Mouse (Mus musculus) 416B (cell line): Measurements from ENCODE around the gene Cdh13.

Experiments used
- DNase-seq: peaks from one replicate; pipeline ENCODE4 v3.0.0; 2011; ENCODE audit warnings: low read depth

Cdh13 gene

GRCm38 (mm10) chr8:118569366-118569765 is 285.8 kb downstream of the Cdh13 start:
- DNase-seq: no peak

GRCm38 (mm10) chr8:118581256-118581655 is 297.7 kb downstream of the Cdh13 start:
- no peak for DNase-seq

GRCm38 (mm10) chr8:118582185-118582584 is 298.7 kb downstream of the Cdh13 start:
- DNase-seq: no peak

DNA sequence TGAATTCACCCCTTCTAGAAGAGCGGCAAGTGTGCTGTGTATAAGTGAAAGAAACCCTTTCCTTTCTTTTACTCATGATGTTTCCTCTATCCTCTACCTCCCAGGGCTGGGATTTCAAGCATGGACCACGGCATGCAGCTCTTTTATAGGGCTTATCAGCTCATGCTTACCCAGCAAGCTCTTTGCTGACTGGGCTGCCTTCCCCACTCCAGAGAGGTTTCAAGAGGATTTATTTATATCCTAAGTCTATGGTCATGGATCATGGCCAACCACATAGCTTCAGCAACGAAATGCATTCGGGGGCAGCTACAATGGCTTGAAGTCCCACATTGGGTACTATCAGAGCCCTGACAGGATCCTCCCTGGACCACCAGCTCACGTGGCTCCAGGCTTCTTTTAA is 304.4 kb downstream of the Cdh13 start:
- no peak for DNase-seq

GRCm38 (mm10) chr8:118596816-118597215 is 313.3 kb downstream of the Cdh13 start:
- no peak for DNase-seq

GRCm38 (mm10) chr8:118601376-118601775 is 317.8 kb downstream of the Cdh13 start:
- DNase-seq: no peak

DNA sequence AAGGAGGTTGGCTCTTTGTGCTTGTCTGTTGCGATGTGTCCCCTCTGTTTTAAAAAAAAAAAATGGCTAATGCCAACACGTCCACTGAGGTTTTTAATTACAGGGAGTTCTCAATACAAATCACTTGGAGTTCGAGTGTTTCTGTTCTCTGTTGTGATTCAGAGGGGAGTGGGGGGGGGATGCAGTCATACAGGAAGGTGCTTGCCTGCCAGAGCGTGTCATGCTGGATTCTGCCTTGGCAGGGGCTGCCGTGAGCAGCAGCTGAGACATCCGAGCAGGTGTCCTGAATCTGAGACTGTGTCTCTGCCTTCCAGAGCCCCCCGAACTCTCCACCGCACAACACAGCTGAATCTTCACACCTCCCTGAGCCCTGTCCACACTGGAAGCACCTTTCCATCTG is 318.5 kb downstream of the Cdh13 start:
- DNase-seq: no peak

- DNase-seq: no peak
These were observed 328.0 kb downstream of the Cdh13 start for GRCm38 (mm10) chr8:118611551-118611950.

DNA sequence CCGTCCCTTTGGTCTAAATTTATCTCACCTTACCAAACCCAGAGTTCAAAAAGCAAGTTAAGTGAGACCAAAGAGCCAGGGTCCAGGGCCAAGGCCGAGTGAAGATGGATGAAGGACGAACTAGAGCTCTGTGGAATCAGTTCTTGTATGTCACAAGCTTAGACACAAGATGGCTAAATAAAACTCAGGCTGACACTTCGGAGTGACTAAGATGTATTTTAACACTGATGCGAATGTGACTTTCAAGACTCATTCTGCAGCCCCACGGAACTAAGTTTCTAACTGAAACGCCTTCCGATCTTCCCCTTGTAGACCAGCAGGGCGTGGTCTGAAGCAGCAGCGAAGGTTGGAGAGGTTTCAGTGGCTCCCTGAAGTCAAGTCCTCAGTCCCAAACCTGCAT is 334.7 kb downstream of the Cdh13 start:
- DNase-seq: no peak

- DNase-seq: no peak
These were observed 342.9 kb downstream of the Cdh13 start for GRCm38 (mm10) chr8:118626425-118626824.

DNA sequence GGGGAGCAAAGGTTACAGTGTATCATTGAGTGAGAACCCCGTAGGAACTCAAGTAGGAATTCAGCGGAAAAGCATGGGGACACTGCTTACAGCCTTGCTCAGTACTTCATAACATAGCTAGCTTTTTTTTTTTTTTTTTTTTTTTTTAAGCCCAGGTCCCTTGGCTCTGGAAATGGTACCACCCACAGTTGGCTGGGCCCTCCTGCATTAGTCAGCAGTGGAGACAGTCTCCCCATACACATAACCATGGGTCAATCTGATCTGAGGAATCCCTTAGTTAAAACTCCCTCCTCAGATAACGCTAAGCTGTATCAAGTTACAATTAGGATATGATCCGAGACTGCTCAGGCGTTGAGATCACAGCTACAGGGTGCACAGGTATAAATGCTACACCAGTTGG is 344.2 kb downstream of the Cdh13 start:
- no peak for DNase-seq

DNA sequence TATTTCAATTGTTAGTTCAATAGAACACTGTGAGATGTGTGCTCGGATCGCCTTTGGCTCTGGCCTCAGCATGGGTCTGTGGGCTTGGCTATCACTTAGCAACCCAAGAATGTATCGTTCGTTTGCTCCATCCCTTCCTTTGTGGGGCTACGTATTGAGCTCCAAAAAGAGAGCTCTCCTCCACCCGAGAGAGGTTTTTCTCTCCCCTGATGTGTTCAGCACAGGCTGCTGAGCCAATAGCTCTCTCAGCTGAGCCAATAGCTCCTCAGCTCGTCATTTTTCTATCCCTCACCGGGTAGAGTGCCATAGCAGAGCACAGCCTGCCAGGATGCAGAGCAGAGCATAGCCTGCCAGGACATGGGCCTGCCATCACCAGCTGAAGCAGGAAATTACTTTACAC is 345.2 kb downstream of the Cdh13 start:
- DNase-seq: no peak

- no peak for DNase-seq
These were observed 351.9 kb downstream of the Cdh13 start for GRCm38 (mm10) chr8:118635296-118636060.

DNA sequence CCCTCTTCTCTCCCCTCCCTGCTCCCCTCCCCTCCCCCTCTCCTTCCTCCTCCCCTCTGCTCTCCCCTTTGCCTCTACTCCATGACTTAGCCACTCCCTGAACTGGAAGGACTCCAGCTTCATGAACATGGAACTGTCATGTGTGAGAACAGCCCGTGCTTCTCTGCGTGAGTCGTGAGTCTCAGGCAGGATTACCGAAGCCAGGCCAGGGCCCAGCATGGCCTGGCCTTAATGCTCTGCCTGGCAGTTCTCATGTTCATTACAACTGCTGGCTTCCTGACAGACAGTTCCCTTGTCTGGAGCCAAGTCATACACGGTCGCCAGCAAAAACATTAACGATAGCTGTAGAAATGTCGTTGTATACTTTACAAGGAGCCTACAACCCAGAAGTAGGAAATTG is 356.1 kb downstream of the Cdh13 start:
- no peak for DNase-seq

GRCm38 (mm10) chr8:118641799-118642198 is 358.3 kb downstream of the Cdh13 start:
- DNase-seq: no peak

- no peak for DNase-seq
These were observed 365.4 kb downstream of the Cdh13 start for GRCm38 (mm10) chr8:118648801-118649537.

DNA sequence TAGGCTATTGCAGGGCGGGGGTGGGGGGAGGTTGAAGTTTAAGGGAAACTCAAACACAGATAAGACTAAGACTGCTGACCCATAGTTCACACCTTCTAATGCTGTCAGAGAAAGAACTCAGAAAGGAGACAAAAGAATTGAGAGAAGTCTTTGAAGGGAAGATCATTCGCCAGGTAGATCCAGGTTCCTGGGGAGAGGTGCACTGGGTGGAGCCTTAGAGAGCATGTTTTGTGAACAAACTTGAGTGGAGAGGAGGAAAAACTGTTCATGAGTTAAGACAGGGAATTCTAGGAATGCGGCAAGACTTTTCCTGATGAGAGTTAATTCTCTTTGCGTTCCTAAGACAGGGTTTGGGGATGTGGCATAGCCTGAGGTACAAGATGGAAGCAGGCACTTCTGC is 366.4 kb downstream of the Cdh13 start:
- no peak for DNase-seq

- DNase-seq: no peak
These were observed 378.7 kb downstream of the Cdh13 start for GRCm38 (mm10) chr8:118662001-118662829.

GRCm38 (mm10) chr8:118665081-118665480 is 381.5 kb downstream of the Cdh13 start:
- no peak for DNase-seq

GRCm38 (mm10) chr8:118667736-118668135 is 384.2 kb downstream of the Cdh13 start:
- no peak for DNase-seq

DNA sequence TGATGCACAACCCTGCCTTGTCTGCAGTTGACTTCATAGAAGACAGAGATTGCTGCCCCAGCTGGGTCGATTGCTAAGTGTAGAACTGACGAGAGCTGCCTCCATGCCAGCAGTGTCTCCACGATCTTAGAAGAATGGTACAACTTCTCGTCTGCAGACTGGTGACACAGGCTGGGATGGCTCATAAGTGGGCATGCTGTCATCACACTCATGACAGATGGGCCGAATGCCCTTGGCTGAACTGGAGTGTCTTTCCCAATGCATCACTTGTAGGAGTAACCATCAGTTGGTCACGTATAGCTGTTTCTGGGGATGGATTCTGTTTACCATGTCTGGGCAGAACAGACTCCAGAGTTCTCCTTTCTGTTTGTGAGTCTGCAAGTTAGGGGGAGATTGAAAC is 392.7 kb downstream of the Cdh13 start:
- no peak for DNase-seq

DNA sequence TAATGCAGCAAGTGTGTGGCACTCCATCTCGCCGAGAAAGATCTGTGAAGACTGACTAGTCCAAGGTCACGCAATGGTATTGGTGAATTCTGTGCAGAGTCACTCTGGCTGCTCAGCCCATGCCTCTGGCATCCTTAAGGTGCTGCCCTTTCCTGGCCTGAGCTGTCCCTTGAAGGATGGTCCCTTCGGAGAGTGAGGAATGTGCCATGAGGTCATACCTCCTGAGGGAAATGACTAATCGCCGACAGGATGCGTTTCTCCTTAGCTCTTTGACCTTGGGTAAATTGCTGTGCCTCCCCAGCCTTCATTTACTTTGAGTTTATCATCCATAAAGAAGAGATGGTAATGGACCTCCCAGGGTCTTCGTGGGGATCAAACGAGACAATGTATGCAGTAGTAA is 395.8 kb downstream of the Cdh13 start:
- DNase-seq: no peak

DNA sequence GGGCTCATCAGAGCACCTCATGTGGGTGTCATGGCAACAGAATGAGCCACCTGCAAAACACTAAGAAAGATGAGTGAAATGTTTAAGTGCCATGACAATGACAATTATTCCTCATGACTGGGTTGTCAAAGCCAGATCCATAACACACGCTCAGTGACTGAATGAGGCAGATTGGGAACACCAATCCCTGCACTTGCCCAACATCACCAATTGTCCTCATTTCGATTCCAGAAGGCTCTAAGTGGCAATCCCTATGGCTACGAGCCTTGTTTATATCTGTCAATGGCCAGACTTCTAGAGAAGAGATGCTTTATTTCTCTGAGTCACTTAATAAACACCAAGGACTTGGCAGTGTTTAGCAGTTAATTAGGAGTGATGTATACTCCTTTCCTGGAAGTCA is 399.9 kb downstream of the Cdh13 start:
- DNase-seq: no peak
